11 mouse cellular contexts compared by ENCODE assay signal in genomic region chr9:116152878-116153277, GRCm38 (mm10). TPM values are rescaled to one million over a fixed set of nuclear protein-coding genes. Genes with fewer than 3 reads are reported as not detected.
DNase-seq lines count a peak whose midpoint lies in the region; ATAC-seq and TF ChIP-seq lines count a peak whose summit lies in the region.
"Had no signal": no experiment of that assay in that cellular context is flagged by ENCODE, and none has a peak within 500 bp of the region (broad histone marks: within the 10 kb centered on the region; RNA-seq: fewer than 3 reads in every experiment).

No protein-coding gene starts in this region.

- no peak overlapping the region for H3K4me3 ChIP-seq in limb, embryonic 14.5 days (replicated peaks; ENCODE audit: low read length)
- H3K4me3 ChIP-seq in limb, embryonic 10.5 days = no peak overlapping the region
- no peak overlapping the region for H3K4me3 ChIP-seq in limb, embryonic 15.5 days
- H3K4me3 ChIP-seq: midbrain, embryonic 13.5 days had no signal

- H3K36me3 ChIP-seq in limb, embryonic 14.5 days (ENCODE audit: control insufficient read depth, insufficient read depth, low read length) = peaks cover 33% of the 10 kb centered on the region
- peaks cover 16% of the 10 kb centered on the region for H3K36me3 ChIP-seq in limb, embryonic 10.5 days
- peaks cover 33% of the 10 kb centered on the region for H3K36me3 ChIP-seq in limb, embryonic 15.5 days
- H3K36me3 ChIP-seq: midbrain, embryonic 13.5 days had no signal

- TF ChIP-seq CTCF in Patski (IDR thresholded peaks at IDR 0.05) = no peak

- in situ Hi-C loops in Patski (cut with MboI; ENCODE audit: low pct_unique_long_range_greater_than_20kb) = no loop called here

- ATAC-seq in limb, embryonic 14.5 days (ENCODE audit: low FRiP score, low read depth) = no peak
- ATAC-seq in Patski = peak; percentile 95
- no peak for ATAC-seq in limb, embryonic 15.5 days (ENCODE audit: insufficient number of reproducible peaks, low FRiP score, low TSS enrichment, low read depth)
- ATAC-seq in erythroblast, adult 5-6 weeks (replicated peaks; ENCODE audit: low FRiP score, poor library complexity, severe bottlenecking) = no peak
- ATAC-seq: midbrain, embryonic 13.5 days had no signal

- peaks cover 5% of the 10 kb centered on the region for H3K9me3 ChIP-seq in limb, embryonic 14.5 days (ENCODE audit: control insufficient read depth, low read length)
- H3K9me3 ChIP-seq in limb, embryonic 10.5 days (replicated peaks) = no peaks in the 10 kb centered on the region
- H3K9me3 ChIP-seq in limb, embryonic 15.5 days = no peaks in the 10 kb centered on the region
- H3K9me3 ChIP-seq: midbrain, embryonic 13.5 days had no signal

- H3K27me3 ChIP-seq in limb, embryonic 14.5 days (ENCODE audit: control insufficient read depth, insufficient read depth, low read length) = no peaks in the 10 kb centered on the region
- no peaks in the 10 kb centered on the region for H3K27me3 ChIP-seq in limb, embryonic 10.5 days (ENCODE audit: low read depth, poor library complexity, severe bottlenecking)
- no peaks in the 10 kb centered on the region for H3K27me3 ChIP-seq in Patski
- no peaks in the 10 kb centered on the region for H3K27me3 ChIP-seq in limb, embryonic 15.5 days
- H3K27me3 ChIP-seq: midbrain, embryonic 13.5 days had no signal

- 75% methylated on average over 4 of the region's 4 CpGs for WGBS in limb, embryonic 14.5 days
- 83% methylated on average over 4 of the region's 4 CpGs for WGBS in limb, embryonic 10.5 days
- 46% methylated on average over 4 of the region's 4 CpGs for WGBS in limb, embryonic 15.5 days

- peak overlapping the region; percentile 48; the same call in 1 of the 2 replicates for H3K27ac ChIP-seq in limb, embryonic 14.5 days (replicated peaks; ENCODE audit: low read depth, low read length)
- no peak overlapping the region for H3K27ac ChIP-seq in limb, embryonic 10.5 days
- H3K27ac ChIP-seq in limb, embryonic 15.5 days = peak overlapping the region; percentile 78
- H3K27ac ChIP-seq: liver, embryonic 14.5 days; midbrain, embryonic 13.5 days had no signal

- POLR2A ChIA-PET in Patski (lab: Charles Lee) = no interaction called here

- H3K9ac ChIP-seq in limb, embryonic 14.5 days (ENCODE audit: low read depth, low read length, severe bottlenecking) = no peak overlapping the region
- no peak overlapping the region for H3K9ac ChIP-seq in limb, embryonic 15.5 days
- H3K9ac ChIP-seq: liver, embryonic 14.5 days; midbrain, embryonic 13.5 days had no signal

- H3K4me2 ChIP-seq in limb, embryonic 14.5 days (replicated peaks; ENCODE audit: low read depth, low read length, severe bottlenecking) = no peak overlapping the region
- no peak overlapping the region for H3K4me2 ChIP-seq in limb, embryonic 15.5 days
- H3K4me2 ChIP-seq: midbrain, embryonic 13.5 days had no signal

- CTCF ChIA-PET in Patski (lab: Charles Lee) = no interaction called here

- TF ChIP-seq POLR2A in limb, embryonic 14.5 days (IDR thresholded peaks at IDR 0.05; ENCODE audit: borderline replicate concordance, extremely low read depth, insufficient read depth, insufficient read length) = no peak

- H3K4me1 ChIP-seq in limb, embryonic 14.5 days (ENCODE audit: control insufficient read depth, insufficient read depth, low read length) = peaks cover 40% of the 10 kb centered on the region
- H3K4me1 ChIP-seq in limb, embryonic 10.5 days = peaks cover 33% of the 10 kb centered on the region
- H3K4me1 ChIP-seq in limb, embryonic 15.5 days = peaks cover 53% of the 10 kb centered on the region

- peak; percentile 18 to 55 for DNase-seq in frontal cortex, adult 2 months (ENCODE audit: extremely low spot score in 1 of 2, low spot score in 1 of 2)
- DNase-seq in frontal cortex, postnatal 10 days (ENCODE audit: low spot score in 2 of 2) = no peak
- no peak for DNase-seq in limb, embryonic 14.5 days (ENCODE audit: low spot score)
- no peak for DNase-seq in limb, embryonic 10.5 days (ENCODE audit: low spot score)
- peak; percentile 93 for DNase-seq in Patski (ENCODE audit: low read depth, low spot score)
- no peak for DNase-seq in adrenal gland, postnatal 36 days
- DNase-seq: cerebellum, postnatal 25 days had no signal

RNA-seq across cellular contexts. Expression of gene Tgfbr2, which starts 22.3 kb away (rescaled TPM):
- 9.1 and 11.5 TPM in 2 replicates for polyA plus RNA-seq in frontal cortex, adult 2 months (2012; rRNA removed)
- polyA plus RNA-seq in limb, embryonic 14.5 days (2012; rRNA removed) = 58.8 and 73.8 TPM in 2 replicates
- polyA plus RNA-seq in limb, embryonic 14.5 days (2014; fragmentation: Nextera tagmentation; extraction: Ambion mirVana) = 67.2 and 71.5 TPM in 2 replicates
- polyA plus RNA-seq in limb, embryonic 10.5 days (2016; fragmentation: Nextera tagmentation; extraction: Ambion mirVana) = 9.8 and 14.1 TPM in 2 replicates
- 108 TPM for polyA plus RNA-seq in Patski (2021)
- 65.2 and 69.0 TPM in 2 replicates for polyA plus RNA-seq in limb, embryonic 15.5 days (2015; fragmentation: Nextera tagmentation; extraction: Ambion mirVana)
- 10 to 100 TPM; 67.1 to 92.3 TPM for total RNA-seq in adrenal gland, postnatal 36 days (2021)
- 5.8 and 7.5 TPM in 2 replicates for total RNA-seq in erythroblast, adult 5-6 weeks (2015; ENCODE audit: low replicate concordance)
- 2.4 and 4.8 TPM in 2 replicates for total RNA-seq in erythroblast, adult 5-6 weeks (2017; ENCODE audit: low replicate concordance)

Comparison
In these comparisons a context has a peak if more than half of its experiments do, and no peak if none do; other contexts are left out.
1. DNase-seq: peak in frontal cortex, adult 2 months (2 of 2) and Patski (single experiment); none in frontal cortex, postnatal 10 days (0 of 2), limb, embryonic 14.5 days (single experiment), limb, embryonic 10.5 days (single experiment) and adrenal gland, postnatal 36 days (0 of 2).